Mouse (Mus musculus) stomach, postnatal 0 days (tissue): ENCODE results near the gene Pus7l.

Experiments used
- CTCF ChIP-seq: IDR thresholded peaks from 2 replicates; pipeline ENCODE4 v1.5.1; 2016; ENCODE audit warnings: antibody characterized with exemption, low read depth, mild to moderate bottlenecking, moderate library complexity
- EP300 ChIP-seq: optimal IDR thresholded peaks from 2 replicates; pipeline ENCODE3; 2016; ENCODE audit warnings: antibody characterized with exemption

- no peak for TF ChIP-seq EP300
- TF ChIP-seq CTCF: no peak
Measured at GRCm38 (mm10) chr15:94489433-94489832, 53.9 kb downstream of the Pus7l start.
